Mouse (Mus musculus): Measurements from ENCODE around the gene Teddm3. TPM values are rescaled to one million over a fixed set of nuclear protein-coding genes. Genes with fewer than 3 reads are reported as not detected.
A peak's percentile ranks its signal among the peaks of the same experiment; 100 is the strongest.

Gene Teddm3
- polyA plus RNA-seq, 1 experiment from 2014 or later = not detected

DNA sequence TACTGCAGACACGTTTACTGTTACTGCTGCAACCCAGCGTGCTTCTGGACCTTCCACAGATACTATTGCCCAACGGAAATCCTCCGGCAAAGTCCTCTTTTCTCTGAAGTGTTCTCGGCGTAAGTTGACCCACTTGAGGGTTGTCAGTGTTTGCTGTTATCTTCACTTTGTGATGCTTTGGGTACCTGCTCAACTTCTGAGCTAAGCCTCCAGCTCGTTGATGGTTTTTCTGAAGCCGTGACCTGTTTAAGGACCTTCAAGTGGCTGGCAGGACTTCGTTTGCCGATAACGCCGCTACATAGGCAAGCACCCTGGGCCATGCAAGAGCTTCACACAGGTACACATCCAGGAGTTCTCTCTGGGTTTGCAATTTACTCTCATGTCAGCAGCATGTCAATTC is 40.4 kb upstream of the Teddm3 start:
- Histone ChIP-seq H3K4me3 (ENCODE audit: low read depth, low read length) (no peak overlapping the region), H3K9ac (replicated peaks; ENCODE audit: low read length) (no peak overlapping the region), H3K27me3 (ENCODE audit: control insufficient read depth, insufficient read depth, low read length) (no peaks in the 10 kb centered on the region), H3K36me3 (replicated peaks; ENCODE audit: control insufficient read depth, insufficient read depth, low read depth, low read length) (no peaks in the 10 kb centered on the region), H3K4me1 (ENCODE audit: control insufficient read depth, insufficient read depth, low read length) (no peaks in the 10 kb centered on the region), H3K9me3 (replicated peaks; ENCODE audit: control insufficient read depth, low read length) (no peaks in the 10 kb centered on the region), H3K27ac (replicated peaks; ENCODE audit: low read depth, low read length) (no peak overlapping the region), H3K4me2 (ENCODE audit: low read depth, low read length) (no peak overlapping the region)
- 86% methylated on average over 12 of the region's 12 CpGs for WGBS
- DNase-seq (ENCODE audit: low spot score) (no peak), ATAC-seq (replicated peaks; ENCODE audit: insufficient number of reproducible peaks, low FRiP score, low TSS enrichment, low read depth) (no peak)

DNA sequence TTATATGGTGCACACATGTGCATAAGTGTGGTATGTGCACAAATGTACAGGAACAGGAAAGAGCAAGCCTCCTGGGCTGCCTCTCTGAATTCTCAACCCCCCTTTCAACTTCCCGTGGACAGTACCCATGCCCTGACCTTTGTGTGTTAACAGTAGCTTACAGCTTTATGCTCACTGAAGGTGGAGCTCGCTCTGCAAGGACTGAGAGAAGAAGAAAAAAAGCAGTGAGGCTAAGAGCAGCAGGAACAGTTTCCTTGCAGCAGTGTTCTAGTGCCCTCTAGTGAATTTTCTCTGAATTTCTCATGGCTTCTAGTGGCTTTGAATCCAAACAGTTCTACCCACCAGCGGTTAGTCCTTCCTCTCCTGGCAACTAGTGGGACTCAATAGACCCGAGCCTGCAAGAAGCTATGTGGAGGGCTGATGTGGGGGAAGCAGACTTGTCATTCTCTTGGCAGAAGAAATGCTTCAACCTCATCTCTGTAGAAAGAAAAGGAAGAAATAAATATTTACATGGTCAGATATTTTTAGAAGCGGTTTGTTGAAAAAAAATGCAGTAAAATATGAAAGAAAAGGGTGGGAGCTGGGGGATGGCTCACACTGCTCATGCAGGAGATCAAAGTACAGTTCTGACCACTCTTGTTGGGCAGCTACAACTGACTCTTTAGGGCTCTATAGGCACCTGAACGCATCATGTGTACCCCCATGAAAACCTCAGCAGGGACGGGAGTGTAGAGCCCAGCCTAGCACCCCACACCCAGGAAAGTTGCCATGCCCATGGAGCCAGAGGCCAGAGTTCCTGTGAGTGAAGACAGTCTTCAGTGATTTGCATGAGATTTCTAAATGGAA is 38.9 kb upstream of the Teddm3 start:
- whole genome bisulfite sequencing = 40% methylated on average over 7 of the region's 7 CpGs
- DNase-seq (ENCODE audit: low spot score) (peak; percentile 92), ATAC-seq (replicated peaks; ENCODE audit: insufficient number of reproducible peaks, low FRiP score, low TSS enrichment, low read depth) (0 out of 2 replicates have a peak, but pooled peaks have one; percentile 12)

DNA sequence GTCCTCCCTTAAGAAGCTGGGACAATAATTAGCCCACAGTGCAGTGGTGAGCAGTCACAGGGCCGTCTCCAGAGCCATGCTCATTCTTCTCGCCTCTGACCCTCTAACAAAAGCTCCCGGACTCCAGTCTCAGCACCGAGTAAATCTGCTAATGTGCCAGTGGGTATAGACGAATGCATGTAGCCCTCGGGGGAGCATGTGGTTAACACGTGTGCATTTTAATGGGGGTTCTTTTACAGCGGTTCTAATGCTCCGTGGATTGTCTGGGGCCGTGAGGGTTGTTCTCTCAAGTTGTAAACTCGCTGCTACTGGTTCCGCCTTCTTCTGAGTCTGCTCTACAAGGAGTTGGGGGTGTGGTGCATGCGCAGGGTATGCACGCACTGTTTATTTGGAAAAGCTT is 37.8 kb upstream of the Teddm3 start:
- no peak overlapping the region for H3K4me2 ChIP-seq (ENCODE audit: low read depth, low read length)
- H3K36me3 ChIP-seq (replicated peaks; ENCODE audit: control insufficient read depth, insufficient read depth, low read depth, low read length) = no peaks in the 10 kb centered on the region
- ATAC-seq (replicated peaks; ENCODE audit: insufficient number of reproducible peaks, low FRiP score, low TSS enrichment, low read depth) (no peak), DNase-seq (ENCODE audit: low spot score) (no peak)
- H3K9ac ChIP-seq (replicated peaks; ENCODE audit: low read length) = no peak overlapping the region
- H3K4me1 ChIP-seq (ENCODE audit: control insufficient read depth, insufficient read depth, low read length) = no peaks in the 10 kb centered on the region
- H3K9me3 ChIP-seq (replicated peaks; ENCODE audit: control insufficient read depth, low read length) = no peaks in the 10 kb centered on the region
- WGBS = 65% methylated on average over 14 of the region's 14 CpGs
- H3K27me3 ChIP-seq (ENCODE audit: control insufficient read depth, insufficient read depth, low read length) = no peaks in the 10 kb centered on the region
- H3K4me3 ChIP-seq (ENCODE audit: low read depth, low read length) = no peak overlapping the region
- H3K27ac ChIP-seq (replicated peaks; ENCODE audit: low read depth, low read length) = no peak overlapping the region

More for the DNA sequence above, 38.9 kb upstream of the Teddm3 start:
- Histone ChIP-seq H3K4me1 (ENCODE audit: control insufficient read depth, insufficient read depth, low read length) (no peaks in the 10 kb centered on the region), H3K27ac (replicated peaks; ENCODE audit: low read depth, low read length) (no peak overlapping the region), H3K9ac (replicated peaks; ENCODE audit: low read length) (no peak overlapping the region), H3K4me2 (ENCODE audit: low read depth, low read length) (no peak overlapping the region), H3K36me3 (replicated peaks; ENCODE audit: control insufficient read depth, insufficient read depth, low read depth, low read length) (no peaks in the 10 kb centered on the region), H3K27me3 (ENCODE audit: control insufficient read depth, insufficient read depth, low read length) (no peaks in the 10 kb centered on the region), H3K4me3 (ENCODE audit: low read depth, low read length) (no peak overlapping the region), H3K9me3 (replicated peaks; ENCODE audit: control insufficient read depth, low read length) (no peaks in the 10 kb centered on the region)

DNA sequence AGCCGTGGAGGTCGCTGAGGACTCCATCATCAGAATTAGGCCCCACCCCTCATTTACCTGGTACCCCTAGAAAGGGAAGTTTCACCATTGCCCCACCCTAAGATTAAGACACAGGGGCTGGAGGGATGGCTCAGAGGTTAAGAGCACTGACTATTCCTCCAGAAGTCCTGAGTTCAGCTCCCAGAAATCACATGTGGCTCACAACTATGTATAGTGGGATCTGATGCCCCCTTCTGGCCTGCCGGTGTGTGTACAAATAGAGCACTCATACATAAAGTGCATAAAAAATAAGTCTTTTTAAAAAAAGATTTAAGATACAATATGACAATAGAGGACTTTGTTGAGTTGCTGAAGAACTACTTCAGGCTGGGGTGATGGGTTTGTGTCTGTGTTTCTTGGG is 34.5 kb upstream of the Teddm3 start:
- Histone ChIP-seq H3K27me3 (ENCODE audit: control insufficient read depth, insufficient read depth, low read length) (no peaks in the 10 kb centered on the region), H3K27ac (replicated peaks; ENCODE audit: low read depth, low read length) (no peak overlapping the region), H3K9ac (replicated peaks; ENCODE audit: low read length) (no peak overlapping the region), H3K4me1 (ENCODE audit: control insufficient read depth, insufficient read depth, low read length) (no peaks in the 10 kb centered on the region), H3K9me3 (replicated peaks; ENCODE audit: control insufficient read depth, low read length) (no peaks in the 10 kb centered on the region), H3K36me3 (replicated peaks; ENCODE audit: control insufficient read depth, insufficient read depth, low read depth, low read length) (no peaks in the 10 kb centered on the region), H3K4me2 (ENCODE audit: low read depth, low read length) (no peak overlapping the region), H3K4me3 (ENCODE audit: low read depth, low read length) (no peak overlapping the region)
- WGBS = 74% methylated on average over 3 of the region's 3 CpGs
- no peak for ATAC-seq (replicated peaks; ENCODE audit: insufficient number of reproducible peaks, low FRiP score, low TSS enrichment, low read depth)
- DNase-seq (ENCODE audit: low spot score) = peak; percentile 40

DNA sequence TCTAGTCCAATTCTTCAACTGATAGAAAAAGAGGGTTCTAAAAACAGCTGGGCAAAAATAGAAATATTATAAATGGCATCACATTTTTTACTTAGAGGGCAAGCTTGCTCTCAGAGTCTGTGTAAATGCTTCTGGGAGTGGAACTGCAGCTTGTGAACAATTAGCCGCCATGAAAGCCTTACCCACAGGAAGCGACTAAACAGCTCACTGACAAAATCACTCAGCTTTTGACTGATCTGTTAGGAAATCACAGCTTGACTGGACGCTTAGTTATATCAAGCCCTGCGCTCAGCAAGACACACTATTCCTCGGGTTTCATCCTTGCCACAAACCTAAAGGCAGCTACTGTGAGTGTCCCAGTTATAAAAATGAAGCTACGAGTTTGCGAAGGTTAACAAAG is 33.8 kb upstream of the Teddm3 start:
- WGBS = 34% methylated on average over 7 of the region's 7 CpGs
- no peaks in the 10 kb centered on the region for H3K27me3 ChIP-seq (ENCODE audit: control insufficient read depth, insufficient read depth, low read length)
- H3K9ac ChIP-seq (replicated peaks; ENCODE audit: low read length) = no peak overlapping the region

DNA sequence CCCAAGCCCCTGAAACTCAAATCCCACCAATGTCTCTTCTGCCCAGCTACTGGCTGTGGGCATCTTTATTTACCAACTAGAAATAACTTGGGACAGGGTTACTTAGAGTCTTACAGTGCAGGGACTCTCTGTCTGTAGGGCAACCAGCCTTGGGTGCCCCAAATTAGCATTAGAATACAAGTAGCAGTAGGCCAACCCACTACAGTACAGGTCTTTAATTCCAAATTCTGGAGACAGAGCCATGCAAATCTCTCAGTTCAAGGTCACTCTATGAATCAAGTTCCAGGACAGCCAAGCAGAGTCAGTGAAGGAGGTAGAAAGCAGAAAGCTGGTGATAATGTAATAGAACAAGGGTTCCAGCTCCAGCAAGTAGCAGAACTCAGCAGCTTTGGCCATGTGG is 30.9 kb upstream of the Teddm3 start:
- no peak overlapping the region for H3K9ac ChIP-seq (replicated peaks; ENCODE audit: low read length)
- no peak overlapping the region for H3K4me3 ChIP-seq (ENCODE audit: low read depth, low read length)
- no peak overlapping the region for H3K27ac ChIP-seq (replicated peaks; ENCODE audit: low read depth, low read length)
- ATAC-seq (replicated peaks; ENCODE audit: insufficient number of reproducible peaks, low FRiP score, low TSS enrichment, low read depth) (no peak), DNase-seq (ENCODE audit: low spot score) (no peak)
- no peaks in the 10 kb centered on the region for H3K27me3 ChIP-seq (ENCODE audit: control insufficient read depth, insufficient read depth, low read length)
- H3K4me1 ChIP-seq (ENCODE audit: control insufficient read depth, insufficient read depth, low read length) = no peaks in the 10 kb centered on the region
- H3K36me3 ChIP-seq (replicated peaks; ENCODE audit: control insufficient read depth, insufficient read depth, low read depth, low read length) = no peaks in the 10 kb centered on the region
- no peak overlapping the region for H3K4me2 ChIP-seq (ENCODE audit: low read depth, low read length)
- H3K9me3 ChIP-seq (replicated peaks; ENCODE audit: control insufficient read depth, low read length) = no peaks in the 10 kb centered on the region

More for the DNA sequence above, 33.8 kb upstream of the Teddm3 start:
- Histone ChIP-seq H3K27ac (replicated peaks; ENCODE audit: low read depth, low read length) (no peak overlapping the region), H3K4me3 (ENCODE audit: low read depth, low read length) (no peak overlapping the region), H3K36me3 (replicated peaks; ENCODE audit: control insufficient read depth, insufficient read depth, low read depth, low read length) (no peaks in the 10 kb centered on the region), H3K4me1 (ENCODE audit: control insufficient read depth, insufficient read depth, low read length) (no peaks in the 10 kb centered on the region), H3K4me2 (ENCODE audit: low read depth, low read length) (no peak overlapping the region), H3K9me3 (replicated peaks; ENCODE audit: control insufficient read depth, low read length) (no peaks in the 10 kb centered on the region)
- ATAC-seq (replicated peaks; ENCODE audit: insufficient number of reproducible peaks, low FRiP score, low TSS enrichment, low read depth) (no peak), DNase-seq (ENCODE audit: low spot score) (peak; percentile 38)

DNA sequence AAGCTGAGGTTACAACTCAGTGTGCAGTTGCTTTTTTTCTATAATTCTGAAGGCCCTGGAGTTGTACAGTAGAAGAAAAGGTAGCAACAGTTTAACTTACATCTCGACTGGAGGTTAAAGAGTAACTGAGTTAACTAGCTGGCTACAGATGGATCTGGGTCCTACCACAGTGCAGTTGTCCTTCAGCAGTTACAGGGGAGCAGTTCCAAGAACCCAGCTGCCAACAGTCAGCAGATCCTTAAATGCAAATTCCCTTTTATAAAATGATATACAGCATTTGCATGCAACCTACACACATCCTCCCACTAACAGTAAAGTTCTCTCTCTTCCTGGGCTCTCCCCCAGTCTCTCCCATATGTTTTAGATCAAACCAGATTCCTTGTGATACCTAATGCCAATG is 28.3 kb upstream of the Teddm3 start:
- H3K4me1 ChIP-seq (ENCODE audit: control insufficient read depth, insufficient read depth, low read length) = no peaks in the 10 kb centered on the region
- H3K4me3 ChIP-seq (ENCODE audit: low read depth, low read length) = no peak overlapping the region
- no peak overlapping the region for H3K9ac ChIP-seq (replicated peaks; ENCODE audit: low read length)
- 77% methylated on average over 1 of the region's 1 CpGs for WGBS
- DNase-seq (ENCODE audit: low spot score) (no peak), ATAC-seq (replicated peaks; ENCODE audit: insufficient number of reproducible peaks, low FRiP score, low TSS enrichment, low read depth) (no peak)
- no peaks in the 10 kb centered on the region for H3K9me3 ChIP-seq (replicated peaks; ENCODE audit: control insufficient read depth, low read length)
- no peaks in the 10 kb centered on the region for H3K27me3 ChIP-seq (ENCODE audit: control insufficient read depth, insufficient read depth, low read length)
- H3K27ac ChIP-seq (replicated peaks; ENCODE audit: low read depth, low read length) = no peak overlapping the region
- no peaks in the 10 kb centered on the region for H3K36me3 ChIP-seq (replicated peaks; ENCODE audit: control insufficient read depth, insufficient read depth, low read depth, low read length)
- H3K4me2 ChIP-seq (ENCODE audit: low read depth, low read length) = no peak overlapping the region

DNA sequence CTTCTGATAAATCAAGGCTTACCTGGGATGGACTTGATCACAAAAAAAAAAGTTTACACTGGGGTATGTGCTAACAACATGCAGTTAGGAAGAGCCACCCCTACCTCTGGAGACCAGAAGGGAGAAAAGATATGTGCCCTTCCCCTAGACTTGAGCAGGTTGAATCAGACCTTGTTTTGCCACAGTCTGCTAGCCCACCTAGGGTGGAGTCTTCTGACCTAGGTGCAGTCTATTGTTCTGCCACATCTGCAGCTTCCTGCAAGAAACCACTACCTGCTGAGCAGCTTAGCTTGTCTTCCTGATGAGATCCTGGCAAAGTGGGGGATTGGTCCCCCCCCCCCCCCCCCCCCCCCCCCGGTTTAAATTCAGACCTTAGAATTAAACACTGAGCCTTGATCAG is 21.4 kb upstream of the Teddm3 start:
- no peak for DNase-seq (ENCODE audit: low spot score)
- H3K4me2 ChIP-seq (ENCODE audit: low read depth, low read length) = no peak overlapping the region
- ATAC-seq (replicated peaks; ENCODE audit: insufficient number of reproducible peaks, low FRiP score, low TSS enrichment, low read depth) = no peak
- no peaks in the 10 kb centered on the region for H3K27me3 ChIP-seq (ENCODE audit: control insufficient read depth, insufficient read depth, low read length)
- no peaks in the 10 kb centered on the region; the same call in 1 of the 2 replicates for H3K9me3 ChIP-seq (replicated peaks; ENCODE audit: control insufficient read depth, low read length)
- H3K4me1 ChIP-seq (ENCODE audit: control insufficient read depth, insufficient read depth, low read length) = no peaks in the 10 kb centered on the region
- H3K4me3 ChIP-seq (ENCODE audit: low read depth, low read length) = no peak overlapping the region
- H3K36me3 ChIP-seq (replicated peaks; ENCODE audit: control insufficient read depth, insufficient read depth, low read depth, low read length) = no peaks in the 10 kb centered on the region
- 0% methylated on average over 1 of the region's 1 CpGs for WGBS
- H3K27ac ChIP-seq (replicated peaks; ENCODE audit: low read depth, low read length) = no peak overlapping the region
- no peak overlapping the region for H3K9ac ChIP-seq (replicated peaks; ENCODE audit: low read length)

Measured in embryonic facial prominence, embryonic 11.5 days (tissue).